Mouse (Mus musculus): ENCODE measurements at regions not wholly inside any gene's neighbourhood (a gene's known extent, or its start where the extent isn't known, plus 50 kb on each side); places are given as distances from the start of the nearest gene placed in this dataset.
A peak's percentile ranks its signal among the peaks of the same experiment; 100 is the strongest.

DNA sequence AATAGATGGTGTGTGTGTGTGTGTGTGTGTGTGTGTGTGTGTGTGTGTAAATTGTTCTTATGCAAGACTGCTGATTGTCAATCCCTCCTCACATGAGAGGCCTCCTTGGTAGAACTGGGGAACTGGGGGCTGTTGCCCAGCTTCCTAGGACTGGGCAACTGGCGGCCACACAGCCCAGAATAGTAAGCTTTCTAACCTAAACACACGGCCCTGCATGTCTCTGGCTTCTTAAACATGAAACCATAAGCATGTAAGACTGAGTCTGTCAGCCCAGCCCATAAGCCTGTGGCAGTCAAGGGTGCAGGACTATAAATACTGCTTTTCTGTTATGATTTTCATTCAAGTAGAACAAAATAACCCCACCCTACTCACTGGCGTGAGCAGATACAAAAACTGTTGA, 60.7 kb downstream of the Ifng start:
- Histone ChIP-seq H3K9ac (replicated peaks) (no peak overlapping the region), H3K27me3 (no peaks in the 10 kb centered on the region), H3K4me3 (replicated peaks) (no peak overlapping the region), H3K4me2 (no peak overlapping the region), H3K27ac (no peak overlapping the region), H3K9me3 (no peaks in the 10 kb centered on the region), H3K36me3 (no peaks in the 10 kb centered on the region), H3K4me1 (replicated peaks) (peaks cover 5% of the 10 kb centered on the region)
- no peak for ATAC-seq (ENCODE audit: insufficient number of reproducible peaks, insufficient read depth, low FRiP score, low TSS enrichment, low read depth)
- 86% methylated on average over 3 of the region's 3 CpGs for WGBS

DNA sequence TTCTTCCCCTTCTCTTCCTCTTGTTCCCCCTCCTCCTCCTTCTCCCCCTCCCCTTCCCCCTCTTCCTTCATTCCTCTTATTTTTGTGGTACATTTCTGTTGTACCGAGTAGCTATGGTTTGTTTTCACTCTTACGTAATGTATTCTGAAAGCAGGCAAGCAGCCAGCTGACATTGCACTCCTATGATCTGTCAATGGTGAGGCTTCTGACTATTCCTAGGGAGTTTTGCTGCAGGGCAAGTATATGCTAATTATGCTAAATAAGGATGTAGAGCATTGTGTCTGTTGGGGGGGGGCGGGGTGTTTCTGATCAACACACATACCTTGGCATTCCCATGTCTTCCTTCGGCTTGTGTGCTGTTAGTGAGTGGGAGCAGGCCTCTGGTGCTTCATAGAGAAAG, 64.0 kb downstream of the Ifng start:
- Histone ChIP-seq H3K27me3 (no peaks in the 10 kb centered on the region), H3K9ac (replicated peaks) (no peak overlapping the region), H3K27ac (no peak overlapping the region), H3K9me3 (no peaks in the 10 kb centered on the region), H3K4me1 (replicated peaks) (no peaks in the 10 kb centered on the region), H3K4me3 (replicated peaks) (no peak overlapping the region), H3K36me3 (no peaks in the 10 kb centered on the region), H3K4me2 (no peak overlapping the region)
- 75% methylated on average over 4 of the region's 4 CpGs for WGBS
- ATAC-seq (ENCODE audit: insufficient number of reproducible peaks, insufficient read depth, low FRiP score, low TSS enrichment, low read depth) = no peak

DNA sequence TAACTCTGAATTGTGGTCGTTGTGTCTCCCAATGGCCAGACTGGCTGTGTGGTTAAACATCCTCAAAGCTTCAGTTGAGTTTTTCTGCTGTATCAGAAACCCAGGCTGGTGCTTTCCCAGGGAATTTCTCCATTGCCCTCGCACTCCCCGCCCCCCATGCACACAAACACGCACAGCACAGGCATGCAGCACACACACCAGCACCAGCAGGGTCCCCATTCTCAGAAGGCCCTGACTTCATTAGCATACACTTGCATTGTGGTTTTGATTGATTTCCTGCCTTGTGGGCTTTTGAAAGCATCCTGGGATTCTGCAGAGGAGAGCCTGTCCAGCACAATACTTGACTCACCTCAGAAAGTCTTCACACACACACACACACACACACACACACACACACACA, 65.3 kb downstream of the Ifng start:
- no peak for ATAC-seq (ENCODE audit: insufficient number of reproducible peaks, insufficient read depth, low FRiP score, low TSS enrichment, low read depth)
- no peaks in the 10 kb centered on the region for H3K36me3 ChIP-seq
- no peak overlapping the region for H3K4me2 ChIP-seq
- WGBS = 79% methylated on average over 4 of the region's 4 CpGs
- H3K27ac ChIP-seq = no peak overlapping the region
- H3K4me3 ChIP-seq (replicated peaks) = no peak overlapping the region
- no peaks in the 10 kb centered on the region for H3K9me3 ChIP-seq
- H3K27me3 ChIP-seq = no peaks in the 10 kb centered on the region
- H3K4me1 ChIP-seq (replicated peaks) = no peaks in the 10 kb centered on the region
- H3K9ac ChIP-seq (replicated peaks) = no peak overlapping the region

DNA sequence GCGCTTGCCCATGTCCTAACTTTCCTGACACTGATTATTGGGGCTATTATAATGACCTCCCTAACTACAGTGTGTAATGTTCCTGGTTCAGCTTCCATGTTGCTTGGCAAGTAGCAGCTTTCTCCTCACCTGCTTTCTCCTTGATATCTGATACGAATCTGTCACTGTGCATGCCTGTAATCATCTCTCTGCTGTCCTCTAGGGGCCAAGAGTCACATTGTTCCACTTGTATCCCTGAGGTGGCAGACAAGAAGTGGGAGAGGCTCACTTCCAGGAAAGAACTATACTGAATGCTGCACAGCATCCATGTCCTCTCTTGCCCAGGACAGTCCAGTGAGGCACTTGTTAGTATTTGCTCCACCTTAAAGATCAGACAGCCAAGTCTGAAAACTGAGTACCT, 66.8 kb downstream of the Ifng start:
- 42% methylated on average over 2 of the region's 2 CpGs for WGBS
- H3K27ac ChIP-seq = no peak overlapping the region
- no peaks in the 10 kb centered on the region for H3K27me3 ChIP-seq
- H3K4me1 ChIP-seq (replicated peaks) = no peaks in the 10 kb centered on the region
- H3K4me2 ChIP-seq = no peak overlapping the region
- no peak overlapping the region for H3K4me3 ChIP-seq (replicated peaks)
- no peaks in the 10 kb centered on the region for H3K36me3 ChIP-seq
- H3K9ac ChIP-seq (replicated peaks) = no peak overlapping the region
- no peak for ATAC-seq (ENCODE audit: insufficient number of reproducible peaks, insufficient read depth, low FRiP score, low TSS enrichment, low read depth)
- no peaks in the 10 kb centered on the region for H3K9me3 ChIP-seq

DNA sequence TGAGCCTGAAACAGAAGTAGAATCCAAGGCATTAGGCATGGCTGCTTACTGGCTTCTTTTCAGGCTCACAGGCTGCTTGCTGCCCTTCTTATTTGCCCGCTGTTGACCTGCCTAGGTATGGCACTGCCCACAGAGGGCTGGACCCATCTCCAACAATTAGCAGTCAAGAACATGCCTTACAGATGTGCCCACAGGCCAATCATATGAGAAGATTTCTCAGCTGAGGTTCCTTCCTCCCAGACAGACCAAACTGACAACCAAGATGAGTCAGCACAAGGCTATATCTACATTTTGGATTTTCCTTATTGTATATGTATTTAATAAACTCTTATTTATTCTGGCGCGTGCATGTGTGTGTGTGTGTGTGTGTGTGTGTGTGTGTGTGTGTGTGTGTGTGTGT, 76.0 kb downstream of the Ifng start:
- Histone ChIP-seq H3K27ac (no peak overlapping the region), H3K4me2 (no peak overlapping the region), H3K4me3 (replicated peaks) (no peak overlapping the region), H3K36me3 (no peaks in the 10 kb centered on the region), H3K9ac (replicated peaks) (no peak overlapping the region), H3K9me3 (no peaks in the 10 kb centered on the region), H3K4me1 (replicated peaks) (no peaks in the 10 kb centered on the region), H3K27me3 (no peaks in the 10 kb centered on the region)
- WGBS = 94% methylated on average over 3 of the region's 3 CpGs
- ATAC-seq (ENCODE audit: insufficient number of reproducible peaks, insufficient read depth, low FRiP score, low TSS enrichment, low read depth) = no peak

- H3K4me2 ChIP-seq = no peak overlapping the region
- 83% methylated on average over 2 of the region's 2 CpGs for WGBS
- H3K36me3 ChIP-seq = no peaks in the 10 kb centered on the region
- H3K27ac ChIP-seq = no peak overlapping the region
- no peaks in the 10 kb centered on the region for H3K27me3 ChIP-seq
- 0 out of 2 replicates have a peak, but pooled peaks cover 3% of the 10 kb centered on the region for H3K4me1 ChIP-seq (replicated peaks)
- H3K9ac ChIP-seq (replicated peaks) = no peak overlapping the region
- no peak overlapping the region for H3K4me3 ChIP-seq (replicated peaks)
- no peak for ATAC-seq (ENCODE audit: insufficient number of reproducible peaks, insufficient read depth, low FRiP score, low TSS enrichment, low read depth)
- H3K9me3 ChIP-seq = no peaks in the 10 kb centered on the region
These were observed 77.1 kb downstream of the Ifng start for GRCm38 (mm10) chr10:118517995-118518394.

DNA sequence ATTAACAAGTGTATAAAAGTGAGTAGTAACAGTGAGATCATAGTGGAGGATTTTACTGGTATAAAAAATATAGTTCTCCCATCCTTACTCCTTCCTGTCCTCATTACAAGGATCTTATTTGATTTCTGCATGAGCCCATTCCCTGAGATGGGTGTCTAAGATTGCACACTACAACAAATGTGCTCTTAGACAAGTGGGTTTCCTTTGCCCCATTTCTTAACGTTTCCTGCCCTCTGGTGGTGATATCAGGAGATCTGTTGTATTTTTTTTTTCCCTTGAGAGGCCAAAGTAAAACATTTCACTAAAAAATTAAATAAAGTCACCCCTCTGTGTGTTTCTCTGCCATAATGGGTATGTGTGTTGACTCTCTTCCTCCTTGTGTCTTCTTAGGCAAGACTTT, 105.1 kb downstream of the Ifng start:
- Histone ChIP-seq H3K27ac (no peak overlapping the region), H3K36me3 (no peaks in the 10 kb centered on the region), H3K9me3 (no peaks in the 10 kb centered on the region), H3K9ac (replicated peaks) (no peak overlapping the region), H3K4me3 (replicated peaks) (no peak overlapping the region), H3K4me2 (no peak overlapping the region), H3K4me1 (replicated peaks) (no peaks in the 10 kb centered on the region), H3K27me3 (no peaks in the 10 kb centered on the region)
- WGBS = 5% methylated on average over 1 of the region's 1 CpGs
- ATAC-seq (ENCODE audit: insufficient number of reproducible peaks, insufficient read depth, low FRiP score, low TSS enrichment, low read depth) = no peak

GRCm38 (mm10) chr10:118550201-118550600, 109.4 kb downstream of the Ifng start:
- Histone ChIP-seq H3K36me3 (no peaks in the 10 kb centered on the region), H3K4me1 (replicated peaks) (no peaks in the 10 kb centered on the region), H3K4me3 (replicated peaks) (no peak overlapping the region), H3K27me3 (no peaks in the 10 kb centered on the region), H3K9ac (replicated peaks) (no peak overlapping the region), H3K27ac (no peak overlapping the region), H3K9me3 (no peaks in the 10 kb centered on the region), H3K4me2 (no peak overlapping the region)
- ATAC-seq (ENCODE audit: insufficient number of reproducible peaks, insufficient read depth, low FRiP score, low TSS enrichment, low read depth) = no peak
- WGBS = 83% methylated on average over 4 of the region's 4 CpGs

DNA sequence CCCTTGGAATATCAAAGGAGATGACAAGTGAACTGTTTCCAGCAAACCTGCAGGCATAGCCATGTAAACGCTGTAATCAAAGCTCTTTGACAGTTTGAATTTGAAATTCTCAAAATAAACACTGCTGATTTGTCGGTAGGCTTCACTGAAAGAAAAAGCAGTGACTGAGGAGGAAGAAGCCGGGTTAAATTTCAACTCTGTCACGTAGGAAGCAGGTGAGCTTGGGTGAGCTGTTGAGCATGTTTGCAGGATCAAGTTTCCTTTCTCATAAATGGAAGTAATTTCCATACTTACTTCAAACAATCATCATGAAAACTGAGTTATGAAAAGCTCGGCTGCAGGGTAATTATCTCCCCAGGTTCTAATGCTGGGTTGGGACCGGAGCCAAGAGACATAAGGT, 118.0 kb downstream of the Ifng start:
- ATAC-seq (ENCODE audit: insufficient number of reproducible peaks, insufficient read depth, low FRiP score, low TSS enrichment, low read depth) = no peak
- Histone ChIP-seq H3K4me3 (replicated peaks) (no peak overlapping the region), H3K27me3 (no peaks in the 10 kb centered on the region), H3K9me3 (no peaks in the 10 kb centered on the region), H3K36me3 (no peaks in the 10 kb centered on the region), H3K4me2 (no peak overlapping the region), H3K4me1 (replicated peaks) (peaks cover 8% of the 10 kb centered on the region), H3K9ac (replicated peaks) (no peak overlapping the region), H3K27ac (no peak overlapping the region)
- 44% methylated on average over 6 of the region's 6 CpGs for WGBS

DNA sequence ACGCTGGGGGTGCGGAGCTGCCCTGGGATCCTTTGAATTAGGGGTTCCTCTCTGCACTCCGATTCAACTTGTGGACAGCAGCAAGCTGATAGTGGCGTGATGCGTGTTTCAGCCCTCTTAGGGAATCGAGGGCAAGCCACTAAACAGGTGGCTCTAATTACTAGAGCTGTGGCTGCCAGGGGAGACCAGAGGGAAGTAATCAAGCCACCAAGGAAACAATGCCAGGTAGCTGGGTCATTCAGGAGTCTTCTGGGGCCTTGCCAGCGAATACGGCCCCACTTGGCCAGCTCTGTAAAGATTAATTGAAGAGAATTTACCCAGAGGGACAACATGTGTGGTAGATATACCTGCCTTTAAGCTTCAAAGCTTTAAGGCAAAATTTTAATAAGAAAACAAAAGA, 123.2 kb downstream of the Ifng start:
- Histone ChIP-seq H3K27me3 (no peaks in the 10 kb centered on the region), H3K4me3 (replicated peaks) (no peak overlapping the region), H3K27ac (0 out of 2 replicates have a peak overlapping the region, but pooled peaks have one; percentile 31), H3K9ac (replicated peaks) (no peak overlapping the region), H3K9me3 (no peaks in the 10 kb centered on the region), H3K36me3 (no peaks in the 10 kb centered on the region), H3K4me1 (replicated peaks) (peaks cover 18% of the 10 kb centered on the region), H3K4me2 (peak overlapping the region; percentile 15; the same call in 1 of the 2 replicates)
- 31% methylated on average over 8 of the region's 8 CpGs for WGBS
- ATAC-seq (ENCODE audit: insufficient number of reproducible peaks, insufficient read depth, low FRiP score, low TSS enrichment, low read depth) = no peak

DNA sequence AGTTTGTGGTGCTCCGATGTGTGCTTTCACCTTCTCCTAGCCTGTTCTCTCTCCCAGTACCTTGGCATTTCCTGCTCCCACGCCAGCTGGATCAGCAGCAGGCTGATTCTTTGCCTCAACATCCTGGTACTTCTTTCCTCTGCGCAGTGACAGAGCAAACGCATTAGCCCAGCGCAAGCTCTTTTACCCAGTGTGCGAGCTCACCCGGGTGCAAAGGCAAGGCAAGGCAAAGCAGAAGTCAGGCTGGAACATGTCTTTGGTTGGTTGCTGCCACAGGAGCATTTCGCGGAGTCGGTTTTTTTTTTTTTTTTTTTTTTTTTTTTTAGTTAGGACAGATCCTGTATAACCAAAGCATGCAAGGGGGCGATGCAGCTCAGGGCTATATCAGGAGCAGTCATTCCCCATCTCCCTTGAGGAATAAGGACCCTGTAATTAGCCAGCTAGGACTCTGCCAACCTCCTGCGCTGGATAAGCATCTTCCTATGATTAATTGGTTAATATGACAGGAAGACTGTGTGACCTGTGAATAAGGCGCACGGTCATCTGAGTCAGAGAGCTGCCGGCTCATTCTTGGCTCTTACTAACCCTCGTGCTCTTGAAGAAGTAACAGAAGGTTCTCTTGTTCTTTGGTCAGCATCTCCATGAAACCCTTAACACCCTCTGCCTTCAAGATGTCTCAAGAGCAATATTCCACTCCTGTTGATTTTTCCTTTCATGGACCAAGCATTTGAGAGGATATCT, 123.9 kb downstream of the Ifng start:
- Histone ChIP-seq H3K4me1 (replicated peaks) (peaks cover 18% of the 10 kb centered on the region), H3K27me3 (no peaks in the 10 kb centered on the region), H3K36me3 (no peaks in the 10 kb centered on the region), H3K9me3 (no peaks in the 10 kb centered on the region), H3K4me2 (0 out of 2 replicates have a peak overlapping the region, but pooled peaks have one; percentile 9), H3K4me3 (replicated peaks) (no peak overlapping the region), H3K9ac (replicated peaks) (no peak overlapping the region), H3K27ac (peak overlapping the region; percentile 31; the same call in 1 of the 2 replicates)
- 61% methylated on average over 16 of the region's 16 CpGs for WGBS
- no peak for ATAC-seq (ENCODE audit: insufficient number of reproducible peaks, insufficient read depth, low FRiP score, low TSS enrichment, low read depth)

DNA sequence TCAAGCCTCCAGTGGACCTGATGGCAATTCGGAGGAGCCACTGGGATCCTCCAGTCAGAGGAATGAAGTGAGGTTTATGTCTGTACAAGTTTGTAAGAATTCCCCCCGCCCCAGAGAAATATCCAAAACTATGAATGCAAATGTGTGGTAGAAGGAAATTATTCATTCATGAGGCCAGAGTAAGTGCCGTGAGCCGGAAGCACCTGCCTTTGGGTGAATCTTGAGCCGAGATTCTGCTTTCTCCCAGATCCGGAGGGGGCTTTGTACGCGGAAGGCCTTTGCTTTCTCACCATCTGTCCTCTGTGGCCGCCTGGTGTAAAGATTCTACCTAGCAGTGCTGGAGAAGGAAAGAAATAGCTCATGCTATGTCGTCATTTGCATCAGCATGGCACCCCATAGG, 127.8 kb downstream of the Ifng start:
- Histone ChIP-seq H3K4me1 (replicated peaks) (peaks cover 12% of the 10 kb centered on the region), H3K27ac (no peak overlapping the region), H3K9me3 (no peaks in the 10 kb centered on the region), H3K27me3 (0 out of 2 replicates have a peak, but pooled peaks cover 3% of the 10 kb centered on the region), H3K4me3 (replicated peaks) (no peak overlapping the region), H3K9ac (replicated peaks) (no peak overlapping the region), H3K36me3 (no peaks in the 10 kb centered on the region), H3K4me2 (no peak overlapping the region)
- 83% methylated on average over 10 of the region's 10 CpGs for WGBS
- ATAC-seq (ENCODE audit: insufficient number of reproducible peaks, insufficient read depth, low FRiP score, low TSS enrichment, low read depth) = no peak

All from limb, embryonic 12.5 days (tissue).